Mouse (Mus musculus): ENCODE results near the gene Bdh1.

Bdh1 gene

GRCm38 (mm10) chr16:31475123-31475968, 53.3 kb downstream of the Bdh1 start:
- ChIA-PET POLR2A (interaction anchor here in 2 of 4 experiments (0.5 to 1.0 kb wide), 4 partner anchors 8 to 1236 kb away, joined by 3 to 5 read pairs (median 4); no protein-coding TSS in a partner anchor), CTCF (interaction anchor here in 3 of 4 experiments (0.5 to 1.4 kb wide), 3 partner anchors 15 to 25 kb away, joined by 3 to 4 read pairs (median 3); no protein-coding TSS in a partner anchor)

- POLR2A ChIA-PET: interaction anchor here in 2 of 4 experiments (0.7 to 1.6 kb wide), 2 partner anchors 11 to 17 kb away, joined by 3 to 5 read pairs; no protein-coding TSS in a partner anchor
- CTCF ChIA-PET: interaction anchor here in 1 of 4 experiments (0.6 kb wide), 1 partner anchor 29 kb away, joined by 3 read pairs; no protein-coding TSS in a partner anchor
Measured at GRCm38 (mm10) chr16:31476872-31477603, 55.0 kb downstream of the Bdh1 start.

GRCm38 (mm10) chr16:31485336-31485735, 63.3 kb downstream of the Bdh1 start:
- CTCF ChIA-PET: interaction anchor here in 2 of 4 experiments (0.6 to 0.9 kb wide), 2 partner anchors 22 to 162 kb away, joined by 3 to 4 read pairs; no protein-coding TSS in a partner anchor
- POLR2A ChIA-PET: no interaction called here

- POLR2A ChIA-PET: interaction anchor here in 2 of 4 experiments (0.6 to 1.2 kb wide), 2 partner anchors 21 to 481 kb away, joined by 3 to 4 read pairs; no protein-coding TSS in a partner anchor
- CTCF ChIA-PET: no interaction called here
Measured at GRCm38 (mm10) chr16:31487266-31487665, 65.2 kb downstream of the Bdh1 start.

GRCm38 (mm10) chr16:31489096-31489495, 67.0 kb downstream of the Bdh1 start:
- ChIA-PET POLR2A (interaction anchor here in 3 of 4 experiments (0.7 to 1.4 kb wide), 8 partner anchors 8 to 533 kb away, joined by 3 to 5 read pairs (median 4); no protein-coding TSS in a partner anchor), CTCF (interaction anchor here in 2 of 4 experiments (1.1 to 1.4 kb wide), 2 partner anchors 8 to 20 kb away, joined by 3 to 6 read pairs; no protein-coding TSS in a partner anchor)

- CTCF ChIA-PET: no interaction called here
- POLR2A ChIA-PET: interaction anchor here in 1 of 4 experiments (0.6 to 1.3 kb wide), 3 partner anchors 12 to 282 kb away, joined by 4 to 5 read pairs (median 5); no protein-coding TSS in a partner anchor
Measured at GRCm38 (mm10) chr16:31490967-31491366, 68.9 kb downstream of the Bdh1 start.

GRCm38 (mm10) chr16:31492921-31493549, 71.0 kb downstream of the Bdh1 start:
- POLR2A ChIA-PET: interaction anchor here in 3 of 4 experiments (0.5 to 4.5 kb wide), 24 partner anchors 9 to 1311 kb away, joined by 3 to 59 read pairs (median 4); partner anchors contain the start of gene Dlg1 (in 1 of the 3)
- CTCF ChIA-PET: interaction anchor here (0.6 to 2.7 kb wide), 8 partner anchors 12 to 1084 kb away, joined by 3 to 11 read pairs (median 4); no protein-coding TSS in a partner anchor

- ChIA-PET POLR2A (interaction anchor here in 3 of 4 experiments (0.5 to 4.5 kb wide), 27 partner anchors 9 to 1310 kb away, joined by 3 to 59 read pairs (median 4); partner anchors contain the start of gene Dlg1 (in 2 of the 3)), CTCF (interaction anchor here (0.6 to 2.7 kb wide), 7 partner anchors 12 to 36 kb away, joined by 3 to 11 read pairs (median 4); no protein-coding TSS in a partner anchor)
Measured at GRCm38 (mm10) chr16:31493550-31493965, 71.5 kb downstream of the Bdh1 start.

- CTCF ChIA-PET: interaction anchor here in 3 of 4 experiments (0.9 to 2.7 kb wide), 5 partner anchors 11 to 36 kb away, joined by 3 to 11 read pairs (median 5); no protein-coding TSS in a partner anchor
- POLR2A ChIA-PET: interaction anchor here in 3 of 4 experiments (0.8 to 4.5 kb wide), 16 partner anchors 8 to 211 kb away, joined by 3 to 59 read pairs (median 6); partner anchors contain the start of gene Dlg1 (in 1 of the 3)
Measured at GRCm38 (mm10) chr16:31493991-31494390, 71.9 kb downstream of the Bdh1 start.

GRCm38 (mm10) chr16:31495356-31495755, 73.3 kb downstream of the Bdh1 start:
- ChIA-PET CTCF (interaction anchor here in 1 of 4 experiments (0.6 kb wide), 1 partner anchor 993 kb away, joined by 3 read pairs; no protein-coding TSS in a partner anchor), POLR2A (interaction anchor here in 3 of 4 experiments (3.0 to 4.5 kb wide), 3 partner anchors 11 to 13 kb away, joined by 20 to 59 read pairs (median 51); no protein-coding TSS in a partner anchor)

GRCm38 (mm10) chr16:31495769-31496168, 73.7 kb downstream of the Bdh1 start:
- CTCF ChIA-PET: interaction anchor here in 1 of 4 experiments (0.6 kb wide), 1 partner anchor 994 kb away, joined by 3 read pairs; no protein-coding TSS in a partner anchor
- POLR2A ChIA-PET: interaction anchor here in 2 of 4 experiments (4.2 to 4.5 kb wide), 2 partner anchors 11 to 13 kb away, joined by 51 to 59 read pairs; no protein-coding TSS in a partner anchor

GRCm38 (mm10) chr16:31498336-31498735, 76.3 kb downstream of the Bdh1 start:
- POLR2A ChIA-PET: interaction anchor here in 3 of 4 experiments (1.4 to 2.7 kb wide), 3 partner anchors 9 to 10 kb away, joined by 5 to 20 read pairs (median 18); no protein-coding TSS in a partner anchor
- CTCF ChIA-PET: no interaction called here

GRCm38 (mm10) chr16:31499021-31499420, 76.9 kb downstream of the Bdh1 start:
- ChIA-PET POLR2A (interaction anchor here in 3 of 4 experiments (0.6 to 2.7 kb wide), 7 partner anchors 9 to 1070 kb away, joined by 3 to 20 read pairs (median 5); no protein-coding TSS in a partner anchor), CTCF (interaction anchor here in 1 of 4 experiments (0.6 kb wide), 1 partner anchor 143 kb away, joined by 6 read pairs; no protein-coding TSS in a partner anchor)

- POLR2A ChIA-PET: interaction anchor here in 1 of 4 experiments (2.7 kb wide), 1 partner anchor 8 kb away, joined by 18 read pairs; no protein-coding TSS in a partner anchor
- CTCF ChIA-PET: interaction anchor here in 1 of 4 experiments (0.6 kb wide), 1 partner anchor 24 kb away, joined by 3 read pairs; no protein-coding TSS in a partner anchor
Measured at GRCm38 (mm10) chr16:31499681-31500310, 77.7 kb downstream of the Bdh1 start.

GRCm38 (mm10) chr16:31500532-31500931, 78.5 kb downstream of the Bdh1 start:
- CTCF ChIA-PET: interaction anchor here in 1 of 4 experiments (0.6 kb wide), 1 partner anchor 25 kb away, joined by 3 read pairs; no protein-coding TSS in a partner anchor
- POLR2A ChIA-PET: no interaction called here

GRCm38 (mm10) chr16:31500969-31501750, 79.1 kb downstream of the Bdh1 start:
- CTCF ChIA-PET: no interaction called here
- POLR2A ChIA-PET: interaction anchor here in 1 of 4 experiments (2.2 kb wide), 1 partner anchor 8 kb away, joined by 12 read pairs; no protein-coding TSS in a partner anchor

Measured in embryonic stem cell, embryonic (primary cell).